Mouse (Mus musculus) lung, embryonic 14.5 days (tissue): ENCODE results near the gene Card10. TPM values are rescaled to one million over a fixed set of nuclear protein-coding genes. Genes with fewer than 3 reads are reported as not detected.

Experiments used
- ATAC-seq: fragments of 200-750 bp; cut with Nextera tagmentation; 2 replicates; pipeline ENCODE4 v1.8.0; 2017; ENCODE audit warnings: mild to moderate bottlenecking, moderate TSS enrichment, moderate library complexity; ENCODE audit not compliant: insufficient read depth
- DNase-seq: peaks from one replicate; pipeline ENCODE4 v3.0.0-alpha.2; 2015
- H3K27ac ChIP-seq: fragments of 300-500 bp; sonication (generic); 2 replicates; pipeline ENCODE4 v1.5.1; 2014; ENCODE audit warnings: low read depth, mild to moderate bottlenecking, moderate library complexity
- H3K27me3 ChIP-seq: fragments of 300-500 bp; sonication (generic); 2 replicates; pipeline ENCODE4 v1.6.1; 2014; ENCODE audit warnings: low read length, control low read depth; ENCODE audit not compliant: insufficient read depth
- H3K36me3 ChIP-seq: fragments of 300-500 bp; sonication (generic); 2 replicates; pipeline ENCODE4 v1.6.1; 2014; ENCODE audit warnings: control low read depth; ENCODE audit not compliant: insufficient read depth
- H3K4me1 ChIP-seq: fragments of 300-500 bp; sonication (generic); 2 replicates; pipeline ENCODE4 v1.6.1; 2014; ENCODE audit warnings: antibody characterized with exemption, control low read depth; ENCODE audit not compliant: insufficient read depth
- H3K4me2 ChIP-seq: fragments of 300-500 bp; sonication (generic); 2 replicates; pipeline ENCODE4 v1.6.1; 2014; ENCODE audit warnings: mild to moderate bottlenecking
- H3K4me3 ChIP-seq: fragments of 300-500 bp; sonication (generic); 2 replicates; pipeline ENCODE4 v1.5.1; 2014; ENCODE audit warnings: low read depth, low read length
- H3K9ac ChIP-seq: fragments of 300-500 bp; sonication (generic); 2 replicates; pipeline ENCODE4 v1.6.1; 2014
- H3K9me3 ChIP-seq: fragments of 300-500 bp; sonication (generic); 2 replicates; pipeline ENCODE4 v1.6.1; 2016; ENCODE audit warnings: low read depth, low read length, control low read depth
- CTCF ChIP-seq: IDR thresholded peaks from 2 replicates; pipeline ENCODE4 v1.5.1; 2016; ENCODE audit warnings: antibody characterized with exemption, low read depth
- WGBS: fragments of 180-500 bp; shearing (Covaris S2); extraction: QIAGEN DNeasy Blood & Tissue Kit; methylation state at CpG from one replicate; pipeline ENCODE4 v1.1.7; 2014; 5-methylcytosine and 5-hydroxymethylcytosine counted together
- polyA plus RNA-seq: library from polyadenylated mRNA; unstranded; fragments of >200 nt; fragmentation: Nextera tagmentation; extraction: Ambion mirVana; gene quantifications from 2 replicates; pipeline ENCODE4 v1.2.1, GENCODE M21; 2014

Gene Card10
- polyA plus RNA-seq, 1 experiment from 2014 or later = 8.5 TPM

- Histone ChIP-seq H3K4me1 (no peaks in the 10 kb centered on the region), H3K4me3 (no peak overlapping the region), H3K36me3 (no peaks in the 10 kb centered on the region), H3K27ac (no peak overlapping the region), H3K27me3 (no peaks in the 10 kb centered on the region), H3K9me3 (no peaks in the 10 kb centered on the region), H3K4me2 (no peak overlapping the region), H3K9ac (no peak overlapping the region)
- no peak for TF ChIP-seq CTCF
- DNase-seq (peak; percentile 82), ATAC-seq (peak; percentile 52; the same call in 1 of the 2 replicates)
- WGBS = 37% methylated on average over 5 of the region's 5 CpGs
Observed at GRCm38 (mm10) chr15:78749855-78750254, 53.0 kb downstream of the Card10 start.

- H3K36me3 ChIP-seq = no peaks in the 10 kb centered on the region
- H3K4me2 ChIP-seq = no peak overlapping the region
- no peaks in the 10 kb centered on the region for H3K9me3 ChIP-seq
- no peak overlapping the region for H3K9ac ChIP-seq
- no peak for ATAC-seq
- H3K27me3 ChIP-seq = no peaks in the 10 kb centered on the region
- peak; percentile 88 for DNase-seq
- WGBS = 5% methylated on average over 5 of the region's 5 CpGs
- no peak overlapping the region for H3K4me3 ChIP-seq
- TF ChIP-seq CTCF = peak; percentile 97
- H3K4me1 ChIP-seq = no peaks in the 10 kb centered on the region
- H3K27ac ChIP-seq = no peak overlapping the region
Observed at GRCm38 (mm10) chr15:78744206-78744605, 58.6 kb downstream of the Card10 start.

DNA sequence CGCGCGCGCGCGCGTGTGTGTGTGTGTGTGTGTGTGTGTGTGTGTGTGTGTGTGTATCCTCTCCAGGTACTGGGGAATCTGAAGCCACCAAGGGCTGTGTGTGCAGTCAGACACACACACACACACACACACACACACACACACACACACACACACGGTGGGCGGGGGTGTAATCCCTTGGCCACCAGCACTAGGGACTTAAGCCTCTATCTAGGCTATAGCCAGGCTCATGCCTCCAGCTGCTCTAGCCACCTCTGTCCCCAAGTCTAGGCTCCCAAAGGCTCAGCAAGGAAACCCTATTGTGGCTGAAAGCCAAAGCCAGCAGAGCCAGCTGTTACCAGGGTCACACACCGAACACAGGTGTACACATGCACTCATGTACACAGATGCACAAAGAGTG, 60.0 kb downstream of the Card10 start:
- WGBS = 85% methylated on average over 10 of the region's 10 CpGs
- H3K27ac ChIP-seq = no peak overlapping the region

GRCm38 (mm10) chr15:78740662-78741061, 62.2 kb downstream of the Card10 start:
- 38% methylated on average over 12 of the region's 12 CpGs for WGBS
- Histone ChIP-seq H3K4me2 (no peak overlapping the region), H3K9me3 (no peaks in the 10 kb centered on the region)

More for the DNA sequence above, 60.0 kb downstream of the Card10 start:
- H3K9ac ChIP-seq = no peak overlapping the region
- no peak overlapping the region for H3K4me2 ChIP-seq
- ATAC-seq = no peak
- no peak overlapping the region for H3K4me3 ChIP-seq
- no peaks in the 10 kb centered on the region for H3K36me3 ChIP-seq
- no peaks in the 10 kb centered on the region for H3K27me3 ChIP-seq
- no peaks in the 10 kb centered on the region for H3K4me1 ChIP-seq
- no peak for TF ChIP-seq CTCF
- H3K9me3 ChIP-seq = no peaks in the 10 kb centered on the region
- DNase-seq = no peak

DNA sequence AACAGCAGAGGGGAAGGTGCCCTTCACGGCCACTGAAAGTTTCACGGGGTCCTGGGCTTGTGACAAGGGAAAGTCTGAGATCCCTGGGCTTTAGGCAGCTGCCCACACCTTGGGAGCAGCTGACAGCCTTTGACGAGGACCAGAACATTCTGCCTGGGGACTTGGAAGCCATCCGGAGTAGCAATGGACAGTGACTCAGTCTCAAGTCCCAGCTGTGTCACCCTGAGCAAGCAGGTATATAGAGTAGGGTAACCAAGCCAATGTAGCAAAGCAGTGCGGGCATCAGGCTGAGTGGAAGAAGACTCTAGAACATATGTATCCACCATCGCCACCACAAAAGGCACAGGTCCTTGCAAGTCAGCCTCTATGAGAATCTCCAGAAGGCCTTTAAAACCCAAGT, 65.7 kb downstream of the Card10 start:
- Histone ChIP-seq H3K9me3 (no peaks in the 10 kb centered on the region), H3K27me3 (0 out of 2 replicates have a peak, but pooled peaks cover 4% of the 10 kb centered on the region), H3K4me2 (no peak overlapping the region), H3K27ac (no peak overlapping the region), H3K36me3 (no peaks in the 10 kb centered on the region), H3K9ac (no peak overlapping the region), H3K4me1 (no peaks in the 10 kb centered on the region), H3K4me3 (no peak overlapping the region)
- DNase-seq (no peak), ATAC-seq (no peak)
- WGBS = 55% methylated on average over 6 of the region's 6 CpGs
- TF ChIP-seq CTCF = no peak

More at GRCm38 (mm10) chr15:78740662-78741061, 62.2 kb downstream of the Card10 start:
- ATAC-seq (no peak), DNase-seq (no peak)
- no peaks in the 10 kb centered on the region for H3K4me1 ChIP-seq
- H3K9ac ChIP-seq = no peak overlapping the region
- H3K4me3 ChIP-seq = no peak overlapping the region
- no peaks in the 10 kb centered on the region for H3K36me3 ChIP-seq
- no peak overlapping the region for H3K27ac ChIP-seq
- H3K27me3 ChIP-seq = 0 out of 2 replicates have a peak, but pooled peaks cover 4% of the 10 kb centered on the region
- TF ChIP-seq CTCF = no peak

GRCm38 (mm10) chr15:78736681-78737100, 66.2 kb downstream of the Card10 start:
- no peak for ATAC-seq
- Histone ChIP-seq H3K27me3 (0 out of 2 replicates have a peak, but pooled peaks cover 4% of the 10 kb centered on the region), H3K27ac (no peak overlapping the region)

DNA sequence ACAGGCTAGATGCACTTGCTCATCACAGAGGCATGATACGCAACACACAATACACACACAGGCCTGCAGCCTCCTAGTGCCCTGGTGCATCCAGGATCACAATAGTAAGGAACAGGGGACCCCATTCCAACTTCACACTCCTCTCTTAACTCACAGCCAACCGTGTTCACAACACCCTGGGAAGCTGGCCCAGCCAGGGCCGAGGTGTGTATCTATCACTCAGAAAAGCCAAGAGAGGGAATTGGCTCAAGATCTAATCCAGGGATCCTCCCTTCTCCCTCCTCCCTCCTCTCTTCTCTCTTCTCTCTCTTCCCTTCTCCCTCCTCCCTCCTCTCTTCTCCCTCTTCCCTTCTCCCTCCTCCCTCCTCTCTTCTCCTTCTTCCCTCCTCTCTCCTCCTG, 66.7 kb downstream of the Card10 start:
- Histone ChIP-seq H3K4me1 (no peaks in the 10 kb centered on the region), H3K4me2 (no peak overlapping the region), H3K36me3 (no peaks in the 10 kb centered on the region), H3K4me3 (no peak overlapping the region), H3K9me3 (no peaks in the 10 kb centered on the region), H3K9ac (no peak overlapping the region), H3K27me3 (0 out of 2 replicates have a peak, but pooled peaks cover 4% of the 10 kb centered on the region), H3K27ac (no peak overlapping the region)
- no peak for DNase-seq
- no peak for TF ChIP-seq CTCF
- ATAC-seq = no peak
- 43% methylated on average over 3 of the region's 3 CpGs for WGBS

More at GRCm38 (mm10) chr15:78736681-78737100, 66.2 kb downstream of the Card10 start:
- no peak for DNase-seq
- H3K36me3 ChIP-seq = no peaks in the 10 kb centered on the region
- no peak overlapping the region for H3K4me2 ChIP-seq
- no peaks in the 10 kb centered on the region for H3K4me1 ChIP-seq
- TF ChIP-seq CTCF = no peak
- H3K4me3 ChIP-seq = no peak overlapping the region
- 21% methylated on average over 7 of the region's 7 CpGs for WGBS
- no peaks in the 10 kb centered on the region for H3K9me3 ChIP-seq
- no peak overlapping the region for H3K9ac ChIP-seq
